Mouse (Mus musculus) MEL (cell line): ENCODE measurements around the gene Ddx3x.
"Not testable (repeated sequence)": the region's sequence is repeated elsewhere in the genome, so short reads cannot be mapped to it uniquely, and the experiment has no call there.

ENCODE experiments used
- CTCF ChIP-seq, 3 experiments: IDR thresholded peaks in 2 of 3; conservative IDR thresholded peaks in 1 of 3; 2 replicates each; pipeline ENCODE4 v1.5.1; 2011 to 2012; ENCODE audit warnings: low read length in 3 of 3, low read depth in 2 of 3, mild to moderate bottlenecking in 2 of 3, improper control_type of control experiment in 1 of 3, inconsistent platforms in 1 of 3, mixed read lengths in 1 of 3, moderate library complexity in 1 of 3; ENCODE audit not compliant: control insufficient read depth in 1 of 3, insufficient read depth in 1 of 3, poor library complexity in 1 of 3, severe bottlenecking in 1 of 3
- EP300 ChIP-seq, 2 experiments: IDR thresholded peaks; 2 replicates each; pipeline ENCODE4 v1.6.1; 2011; ENCODE audit warnings: improper control_type of control experiment in 2 of 2, low read length in 2 of 2, low read depth in 1 of 2, mild to moderate bottlenecking in 1 of 2
- ETS1 ChIP-seq: IDR thresholded peaks from 2 replicates; pipeline ENCODE4 v1.6.1; 2012; ENCODE audit warnings: low read depth, mild to moderate bottlenecking, inconsistent platforms, low read length, improper control_type of control experiment, moderate library complexity
- JUND ChIP-seq: IDR thresholded peaks from 2 replicates; pipeline ENCODE4 v1.6.1; 2011; ENCODE audit warnings: low read depth, mild to moderate bottlenecking, improper control_type of control experiment, low read length
- MXI1 ChIP-seq: IDR thresholded peaks from 2 replicates; pipeline ENCODE4 v1.6.1; 2011; ENCODE audit warnings: mild to moderate bottlenecking, low read depth, low read length, improper control_type of control experiment
- MYB ChIP-seq: IDR thresholded peaks from 2 replicates; pipeline ENCODE4 v1.6.1; 2011; ENCODE audit warnings: mild to moderate bottlenecking, low read depth, low read length, improper control_type of control experiment
- TCF12 ChIP-seq: IDR thresholded peaks from 2 replicates; pipeline ENCODE4 v1.6.1; 2014; ENCODE audit warnings: low read depth, mild to moderate bottlenecking, inconsistent platforms, low read length, improper control_type of control experiment, moderate library complexity

- not testable (repeated sequence) for TF ChIP-seq CTCF (IDR thresholded peaks at IDR 0.05 in 2 of 3, conservative IDR thresholded peaks at IDR 0.05 in 1 of 3; ENCODE audit: control insufficient read depth in 1 of 3, insufficient read depth in 1 of 3, low read depth in 2 of 3, low read length in 3 of 3, poor library complexity in 1 of 3, severe bottlenecking in 1 of 3); ETS1; TCF12; EP300 (IDR thresholded peaks at IDR 0.05; ENCODE audit: low read depth in 1 of 2, low read length in 2 of 2); MXI1; MYB; JUND
Measured at GRCm38 (mm10) chrX:13232834-13233233, 47.9 kb upstream of the Ddx3x start.
